18 mouse cellular contexts compared by ENCODE assay signal in genomic region chrX:109136306-109136705, GRCm38 (mm10).
"Had no signal": no experiment of that assay in that cellular context is flagged by ENCODE, and none has a peak within 500 bp of the region (broad histone marks: within the 10 kb centered on the region; RNA-seq: fewer than 3 reads in every experiment).

No protein-coding gene starts in this region.

- H3K27me3 ChIP-seq: kidney, embryonic 15.5 days; liver, embryonic 13.5 days; neural tube, embryonic 13.5 days; stomach, embryonic 15.5 days had no signal

- H3K36me3 ChIP-seq: kidney, embryonic 15.5 days; liver, embryonic 13.5 days; neural tube, embryonic 13.5 days; stomach, embryonic 15.5 days had no signal

- H3K9ac ChIP-seq: kidney, embryonic 15.5 days; liver, embryonic 13.5 days; lung, embryonic 14.5 days; neural tube, embryonic 13.5 days; stomach, embryonic 15.5 days had no signal

- DNase-seq: kidney, adult 2 months; kidney, postnatal 10 days; kidney, postnatal 36 days; layer of hippocampus, postnatal 36 days; liver, embryonic 13.5 days; lung, embryonic 14.5 days; lung, postnatal 10 days; lung, postnatal 4 days; midbrain, embryonic 14.5 days; retina, postnatal 1 day; right cerebral cortex, postnatal 25 days; spleen, adult 18-20 months; thymus, postnatal 25 days had no signal

- H3K4me1 ChIP-seq: kidney, embryonic 15.5 days; liver, embryonic 13.5 days; stomach, embryonic 15.5 days had no signal

- H3K4me2 ChIP-seq: kidney, embryonic 15.5 days; liver, embryonic 13.5 days; lung, embryonic 14.5 days; midbrain, embryonic 11.5 days; neural tube, embryonic 13.5 days; stomach, embryonic 15.5 days had no signal

- H3K27ac ChIP-seq: kidney, embryonic 15.5 days; left cerebral cortex, adult 2 months; liver, embryonic 13.5 days; neural tube, embryonic 13.5 days; stomach, embryonic 15.5 days had no signal

- H3K4me3 ChIP-seq: kidney, embryonic 15.5 days; left cerebral cortex, adult 2 months; liver, embryonic 13.5 days; neural tube, embryonic 13.5 days; stomach, embryonic 15.5 days had no signal

- H3K9me3 ChIP-seq: kidney, embryonic 15.5 days; liver, embryonic 13.5 days; neural tube, embryonic 13.5 days; stomach, embryonic 15.5 days had no signal
